Mouse (Mus musculus): ENCODE measurements around the gene Akap13. TPM values are rescaled to one million over a fixed set of nuclear protein-coding genes. Genes with fewer than 3 reads are reported as not detected.
"Not testable (repeated sequence)": the region's sequence is repeated elsewhere in the genome, so short reads cannot be mapped to it uniquely, and the experiment has no call there.

Akap13 gene
- polyA plus RNA-seq, 1 experiment from 2014 or later, result 32.1 TPM

- Histone ChIP-seq H3K9me3 (ENCODE audit: control insufficient read depth, low read length) (no peaks in the 10 kb centered on the region), H3K27me3 (ENCODE audit: control insufficient read depth, insufficient read depth, low read length) (no peaks in the 10 kb centered on the region), H3K36me3 (ENCODE audit: control insufficient read depth, insufficient read depth, low read length) (no peaks in the 10 kb centered on the region), H3K4me3 (ENCODE audit: low read depth, low read length) (no peak overlapping the region), H3K9ac (ENCODE audit: low read depth, low read length) (no peak overlapping the region), H3K27ac (ENCODE audit: low read depth, low read length) (no peak overlapping the region), H3K4me2 (replicated peaks; ENCODE audit: low read depth, low read length) (no peak overlapping the region), H3K4me1 (replicated peaks; ENCODE audit: control insufficient read depth, insufficient read depth, low read length) (no peaks in the 10 kb centered on the region)
- WGBS, result 95% methylated on average over 6 of the region's 6 CpGs
- no peak for ATAC-seq (ENCODE audit: low FRiP score)
- DNase-seq (ENCODE audit: low spot score), result no peak
Measured at GRCm38 (mm10) chr7:75789746-75790145, 334.4 kb downstream of the Akap13 start.

- H3K4me2 ChIP-seq (replicated peaks; ENCODE audit: low read depth, low read length); DNase-seq (ENCODE audit: low spot score); ATAC-seq (ENCODE audit: low FRiP score); H3K27ac ChIP-seq (ENCODE audit: low read depth, low read length); H3K9ac ChIP-seq (ENCODE audit: low read depth, low read length); H3K36me3 ChIP-seq (ENCODE audit: control insufficient read depth, insufficient read depth, low read length); H3K27me3 ChIP-seq (ENCODE audit: control insufficient read depth, insufficient read depth, low read length); H3K9me3 ChIP-seq (ENCODE audit: control insufficient read depth, low read length); H3K4me1 ChIP-seq (replicated peaks; ENCODE audit: control insufficient read depth, insufficient read depth, low read length); H3K4me3 ChIP-seq (ENCODE audit: low read depth, low read length): not testable (repeated sequence)
- 86% methylated on average over 12 of the region's 13 CpGs for WGBS
Measured at GRCm38 (mm10) chr7:75791092-75791837, 335.9 kb downstream of the Akap13 start.

GRCm38 (mm10) chr7:75793091-75793490 lies 337.8 kb downstream of the Akap13 start:
- Histone ChIP-seq H3K4me3 (ENCODE audit: low read depth, low read length) (no peak overlapping the region), H3K36me3 (ENCODE audit: control insufficient read depth, insufficient read depth, low read length) (no peaks in the 10 kb centered on the region), H3K4me2 (replicated peaks; ENCODE audit: low read depth, low read length) (no peak overlapping the region), H3K27ac (ENCODE audit: low read depth, low read length) (no peak overlapping the region), H3K9me3 (ENCODE audit: control insufficient read depth, low read length) (no peaks in the 10 kb centered on the region), H3K27me3 (ENCODE audit: control insufficient read depth, insufficient read depth, low read length) (no peaks in the 10 kb centered on the region), H3K9ac (ENCODE audit: low read depth, low read length) (no peak overlapping the region), H3K4me1 (replicated peaks; ENCODE audit: control insufficient read depth, insufficient read depth, low read length) (no peaks in the 10 kb centered on the region)
- DNase-seq (ENCODE audit: low spot score) (no peak), ATAC-seq (ENCODE audit: low FRiP score) (no peak)
- WGBS, result 58% methylated on average over 2 of the region's 2 CpGs

GRCm38 (mm10) chr7:75793654-75794335 lies 338.5 kb downstream of the Akap13 start:
- H3K27ac ChIP-seq (ENCODE audit: low read depth, low read length), result no peak overlapping the region
- no peak for ATAC-seq (ENCODE audit: low FRiP score)
- no peak for DNase-seq (ENCODE audit: low spot score)
- no peaks in the 10 kb centered on the region for H3K27me3 ChIP-seq (ENCODE audit: control insufficient read depth, insufficient read depth, low read length)
- H3K9ac ChIP-seq (ENCODE audit: low read depth, low read length), result no peak overlapping the region
- H3K4me1 ChIP-seq (replicated peaks; ENCODE audit: control insufficient read depth, insufficient read depth, low read length), result no peaks in the 10 kb centered on the region
- H3K4me3 ChIP-seq (ENCODE audit: low read depth, low read length), result no peak overlapping the region
- WGBS, result 70% methylated on average over 3 of the region's 3 CpGs
- no peaks in the 10 kb centered on the region for H3K36me3 ChIP-seq (ENCODE audit: control insufficient read depth, insufficient read depth, low read length)
- H3K4me2 ChIP-seq (replicated peaks; ENCODE audit: low read depth, low read length), result no peak overlapping the region
- no peaks in the 10 kb centered on the region for H3K9me3 ChIP-seq (ENCODE audit: control insufficient read depth, low read length)

GRCm38 (mm10) chr7:75795106-75795505 lies 339.8 kb downstream of the Akap13 start:
- no peaks in the 10 kb centered on the region for H3K4me1 ChIP-seq (replicated peaks; ENCODE audit: control insufficient read depth, insufficient read depth, low read length)
- no peaks in the 10 kb centered on the region for H3K27me3 ChIP-seq (ENCODE audit: control insufficient read depth, insufficient read depth, low read length)
- DNase-seq (ENCODE audit: low spot score) (no peak), ATAC-seq (ENCODE audit: low FRiP score) (no peak)
- no peaks in the 10 kb centered on the region for H3K36me3 ChIP-seq (ENCODE audit: control insufficient read depth, insufficient read depth, low read length)
- H3K9ac ChIP-seq (ENCODE audit: low read depth, low read length), result no peak overlapping the region
- H3K27ac ChIP-seq (ENCODE audit: low read depth, low read length), result no peak overlapping the region
- 85% methylated on average over 8 of the region's 8 CpGs for WGBS
- no peak overlapping the region for H3K4me2 ChIP-seq (replicated peaks; ENCODE audit: low read depth, low read length)
- H3K9me3 ChIP-seq (ENCODE audit: control insufficient read depth, low read length), result no peaks in the 10 kb centered on the region
- no peak overlapping the region for H3K4me3 ChIP-seq (ENCODE audit: low read depth, low read length)

GRCm38 (mm10) chr7:75796474-75796873 lies 341.1 kb downstream of the Akap13 start:
- Histone ChIP-seq H3K4me1 (replicated peaks; ENCODE audit: control insufficient read depth, insufficient read depth, low read length) (no peaks in the 10 kb centered on the region), H3K27ac (ENCODE audit: low read depth, low read length) (no peak overlapping the region), H3K9me3 (ENCODE audit: control insufficient read depth, low read length) (no peaks in the 10 kb centered on the region), H3K4me2 (replicated peaks; ENCODE audit: low read depth, low read length) (no peak overlapping the region), H3K9ac (ENCODE audit: low read depth, low read length) (no peak overlapping the region), H3K36me3 (ENCODE audit: control insufficient read depth, insufficient read depth, low read length) (no peaks in the 10 kb centered on the region), H3K27me3 (ENCODE audit: control insufficient read depth, insufficient read depth, low read length) (no peaks in the 10 kb centered on the region), H3K4me3 (ENCODE audit: low read depth, low read length) (no peak overlapping the region)
- ATAC-seq (ENCODE audit: low FRiP score) (0 out of 2 replicates have a peak, but pooled peaks have one; percentile 51), DNase-seq (ENCODE audit: low spot score) (peak; percentile 15)
- 38% methylated on average over 9 of the region's 9 CpGs for WGBS

- Histone ChIP-seq H3K4me1 (replicated peaks; ENCODE audit: control insufficient read depth, insufficient read depth, low read length) (no peaks in the 10 kb centered on the region), H3K27ac (ENCODE audit: low read depth, low read length) (no peak overlapping the region), H3K36me3 (ENCODE audit: control insufficient read depth, insufficient read depth, low read length) (no peaks in the 10 kb centered on the region), H3K4me2 (replicated peaks; ENCODE audit: low read depth, low read length) (no peak overlapping the region), H3K4me3 (ENCODE audit: low read depth, low read length) (no peak overlapping the region), H3K27me3 (ENCODE audit: control insufficient read depth, insufficient read depth, low read length) (no peaks in the 10 kb centered on the region), H3K9me3 (ENCODE audit: control insufficient read depth, low read length) (no peaks in the 10 kb centered on the region), H3K9ac (ENCODE audit: low read depth, low read length) (no peak overlapping the region)
- 70% methylated on average over 4 of the region's 4 CpGs for WGBS
- no peak for ATAC-seq (ENCODE audit: low FRiP score)
- no peak for DNase-seq (ENCODE audit: low spot score)
Measured at GRCm38 (mm10) chr7:75800530-75800929, 345.2 kb downstream of the Akap13 start.

- Histone ChIP-seq H3K36me3 (ENCODE audit: control insufficient read depth, insufficient read depth, low read length) (no peaks in the 10 kb centered on the region), H3K4me3 (ENCODE audit: low read depth, low read length) (no peak overlapping the region), H3K27me3 (ENCODE audit: control insufficient read depth, insufficient read depth, low read length) (no peaks in the 10 kb centered on the region), H3K4me1 (replicated peaks; ENCODE audit: control insufficient read depth, insufficient read depth, low read length) (no peaks in the 10 kb centered on the region), H3K9ac (ENCODE audit: low read depth, low read length) (no peak overlapping the region), H3K4me2 (replicated peaks; ENCODE audit: low read depth, low read length) (no peak overlapping the region), H3K9me3 (ENCODE audit: control insufficient read depth, low read length) (no peaks in the 10 kb centered on the region), H3K27ac (ENCODE audit: low read depth, low read length) (no peak overlapping the region)
- ATAC-seq (ENCODE audit: low FRiP score) (no peak), DNase-seq (ENCODE audit: low spot score) (no peak)
- 96% methylated on average over 3 of the region's 3 CpGs for WGBS
Measured at GRCm38 (mm10) chr7:75801022-75801421, 345.7 kb downstream of the Akap13 start.

Measured in hindbrain, embryonic 11.5 days (tissue).